Mouse (Mus musculus): ENCODE measurements around the gene Cpd. TPM values are rescaled to one million over a fixed set of nuclear protein-coding genes. Genes with fewer than 3 reads are reported as not detected.

Cpd gene
- polyA plus RNA-seq, 1 experiment from 2014 or later: 21.1 TPM

Other genes starting within 250 kb of the Cpd start
- gene Abr, start 224.7 kb downstream of the Cpd start, polyA plus RNA-seq (2014; fragmentation: Nextera tagmentation; extraction: Ambion mirVana): 42.7 and 49.0 TPM in 2 replicates
- 0.21 TPM in 1 of 2 replicates, not detected in the other for gene Bhlha9, start 174.5 kb downstream of the Cpd start, polyA plus RNA-seq (2014; fragmentation: Nextera tagmentation; extraction: Ambion mirVana)
- gene Trarg1, start 167.2 kb downstream of the Cpd start, polyA plus RNA-seq (2014; fragmentation: Nextera tagmentation; extraction: Ambion mirVana): 0.16 and 0.32 TPM in 2 replicates
- gene Gosr1, start 83.4 kb downstream of the Cpd start, polyA plus RNA-seq (2014; fragmentation: Nextera tagmentation; extraction: Ambion mirVana): 33.5 and 39.2 TPM in 2 replicates
- gene Tmigd1, start 55.1 kb upstream of the Cpd start, polyA plus RNA-seq (2014; fragmentation: Nextera tagmentation; extraction: Ambion mirVana): not detected in 2 replicates
- gene Blmh, start 77.8 kb upstream of the Cpd start, polyA plus RNA-seq (2014; fragmentation: Nextera tagmentation; extraction: Ambion mirVana): 127 TPM in 2 replicates
- 0.74 and 0.77 TPM in 2 replicates for gene Slc6a4, start 151.6 kb upstream of the Cpd start, polyA plus RNA-seq (2014; fragmentation: Nextera tagmentation; extraction: Ambion mirVana)
- gene Nsrp1, start 231.4 kb upstream of the Cpd start, polyA plus RNA-seq (2014; fragmentation: Nextera tagmentation; extraction: Ambion mirVana): 68.4 and 73.0 TPM in 2 replicates